Mouse (Mus musculus): ENCODE data around the gene Haspin. TPM values are rescaled to one million over a fixed set of nuclear protein-coding genes. Genes with fewer than 3 reads are reported as not detected.
A peak's percentile ranks its signal among the peaks of the same experiment; 100 is the strongest.

The Haspin gene
- polyA plus RNA-seq, 1 experiment from 2014 or later: 7.9 TPM

GRCm38 (mm10) chr11:73160811-73161200 is 22.7 kb upstream of the Haspin start:
- H3K9ac ChIP-seq (ENCODE audit: low read length): peak overlapping the region; percentile 76
- H3K36me3 ChIP-seq (ENCODE audit: control insufficient read depth, insufficient read depth, low read length): no peaks in the 10 kb centered on the region
- ATAC-seq (ENCODE audit: insufficient number of reproducible peaks, insufficient read depth, low FRiP score, low read depth): peak; percentile 58
- H3K27ac ChIP-seq (replicated peaks in 1 of 2; ENCODE audit: control insufficient read depth in 1 of 2, insufficient read depth in 1 of 2, low read depth in 2 of 2, low read length in 2 of 2): peak overlapping the region; percentile 11 to 67; a peak in 3 of 4 replicates
- H3K27me3 ChIP-seq (ENCODE audit: control insufficient read depth, insufficient read depth, low read length): peaks cover 16% of the 10 kb centered on the region
- H3K4me1 ChIP-seq (ENCODE audit: control insufficient read depth in 2 of 2, insufficient read depth in 2 of 2, low read length in 2 of 2): peaks cover 3 to 17% of the 10 kb centered on the region in 2 experiments
- no peaks in the 10 kb centered on the region for H3K9me3 ChIP-seq (ENCODE audit: control insufficient read depth, low read length)
- WGBS: 9% methylated on average over 6 of the region's 6 CpGs
- peak overlapping the region; percentile 94 for H3K4me2 ChIP-seq (ENCODE audit: low read length)
- peak overlapping the region; percentile 43 to 55 for H3K4me3 ChIP-seq (ENCODE audit: control insufficient read depth in 1 of 2, insufficient read depth in 1 of 2, low read depth in 1 of 2, low read length in 2 of 2)

GRCm38 (mm10) chr11:73159957-73160810 is 22.1 kb upstream of the Haspin start, which contains the start of gene P2rx5:
Gene P2rx5 (plus strand): TSS chr11:73160421.
- Histone ChIP-seq H3K9me3 (ENCODE audit: control insufficient read depth, low read length) (no peaks in the 10 kb centered on the region), H3K27me3 (ENCODE audit: control insufficient read depth, insufficient read depth, low read length) (peaks cover 16% of the 10 kb centered on the region), H3K9ac (ENCODE audit: low read length) (peak within 1 kb of the TSS; percentile 76), H3K4me2 (ENCODE audit: low read length) (peak within 1 kb of the TSS; percentile 94), H3K27ac (replicated peaks in 1 of 2; ENCODE audit: control insufficient read depth in 1 of 2, insufficient read depth in 1 of 2, low read depth in 2 of 2, low read length in 2 of 2) (peak within 1 kb of the TSS; percentile 11 to 67; a peak in 3 of 4 replicates), H3K36me3 (ENCODE audit: control insufficient read depth, insufficient read depth, low read length) (no peaks in the 10 kb centered on the region), H3K4me3 (ENCODE audit: control insufficient read depth in 1 of 2, insufficient read depth in 1 of 2, low read depth in 1 of 2, low read length in 2 of 2) (peak within 1 kb of the TSS; percentile 43 to 55), H3K4me1 (ENCODE audit: control insufficient read depth in 2 of 2, insufficient read depth in 2 of 2, low read length in 2 of 2) (peaks cover 3 to 17% of the 10 kb centered on the region in 2 experiments)
- peak; percentile 72 for ATAC-seq (ENCODE audit: insufficient number of reproducible peaks, insufficient read depth, low FRiP score, low read depth)
- 3% methylated on average over 49 of the region's 49 CpGs for WGBS

- no peaks in the 10 kb centered on the region for H3K36me3 ChIP-seq (ENCODE audit: control insufficient read depth, insufficient read depth, low read length)
- H3K9me3 ChIP-seq (ENCODE audit: control insufficient read depth, low read length): no peaks in the 10 kb centered on the region
- no peak overlapping the region for H3K4me3 ChIP-seq (ENCODE audit: control insufficient read depth in 1 of 2, insufficient read depth in 1 of 2, low read depth in 1 of 2, low read length in 2 of 2)
- WGBS: 70% methylated on average over 6 of the region's 6 CpGs
- peaks cover 0 to 5% of the 10 kb centered on the region in 2 experiments; a peak in 1 of 4 replicates for H3K4me1 ChIP-seq (ENCODE audit: control insufficient read depth in 2 of 2, insufficient read depth in 2 of 2, low read length in 2 of 2)
- peaks cover 14% of the 10 kb centered on the region for H3K27me3 ChIP-seq (ENCODE audit: control insufficient read depth, insufficient read depth, low read length)
- no peak overlapping the region for H3K9ac ChIP-seq (ENCODE audit: low read length)
- H3K27ac ChIP-seq (replicated peaks in 1 of 2; ENCODE audit: control insufficient read depth in 1 of 2, insufficient read depth in 1 of 2, low read depth in 2 of 2, low read length in 2 of 2): no peak overlapping the region
- H3K4me2 ChIP-seq (ENCODE audit: low read length): no peak overlapping the region
- no peak for ATAC-seq (ENCODE audit: insufficient number of reproducible peaks, insufficient read depth, low FRiP score, low read depth)
These were observed 17.0 kb upstream of the Haspin start for GRCm38 (mm10) chr11:73155071-73155470.

GRCm38 (mm10) chr11:73148209-73148608 is 10.1 kb upstream of the Haspin start:
- Histone ChIP-seq H3K36me3 (ENCODE audit: control insufficient read depth, insufficient read depth, low read length) (no peaks in the 10 kb centered on the region), H3K9ac (ENCODE audit: low read length) (no peak overlapping the region), H3K4me1 (ENCODE audit: control insufficient read depth in 2 of 2, insufficient read depth in 2 of 2, low read length in 2 of 2) (peaks cover 0 to 7% of the 10 kb centered on the region in 2 experiments; a peak in 2 of 4 replicates), H3K4me2 (ENCODE audit: low read length) (no peak overlapping the region), H3K9me3 (ENCODE audit: control insufficient read depth, low read length) (no peaks in the 10 kb centered on the region), H3K27ac (replicated peaks in 1 of 2; ENCODE audit: control insufficient read depth in 1 of 2, insufficient read depth in 1 of 2, low read depth in 2 of 2, low read length in 2 of 2) (no peak overlapping the region), H3K27me3 (ENCODE audit: control insufficient read depth, insufficient read depth, low read length) (no peaks in the 10 kb centered on the region), H3K4me3 (ENCODE audit: control insufficient read depth in 1 of 2, insufficient read depth in 1 of 2, low read depth in 1 of 2, low read length in 2 of 2) (no peak overlapping the region)
- ATAC-seq (ENCODE audit: insufficient number of reproducible peaks, insufficient read depth, low FRiP score, low read depth): no peak
- WGBS: 79% methylated on average over 9 of the region's 9 CpGs

- H3K4me1 ChIP-seq (ENCODE audit: control insufficient read depth in 2 of 2, insufficient read depth in 2 of 2, low read length in 2 of 2): peaks cover 0 to 7% of the 10 kb centered on the region in 2 experiments; a peak in 2 of 4 replicates
- no peak overlapping the region for H3K27ac ChIP-seq (replicated peaks in 1 of 2; ENCODE audit: control insufficient read depth in 1 of 2, insufficient read depth in 1 of 2, low read depth in 2 of 2, low read length in 2 of 2)
- no peak for ATAC-seq (ENCODE audit: insufficient number of reproducible peaks, insufficient read depth, low FRiP score, low read depth)
- H3K4me2 ChIP-seq (ENCODE audit: low read length): no peak overlapping the region
- no peaks in the 10 kb centered on the region for H3K36me3 ChIP-seq (ENCODE audit: control insufficient read depth, insufficient read depth, low read length)
- no peak overlapping the region for H3K4me3 ChIP-seq (ENCODE audit: control insufficient read depth in 1 of 2, insufficient read depth in 1 of 2, low read depth in 1 of 2, low read length in 2 of 2)
- no peak overlapping the region for H3K9ac ChIP-seq (ENCODE audit: low read length)
- no peaks in the 10 kb centered on the region for H3K27me3 ChIP-seq (ENCODE audit: control insufficient read depth, insufficient read depth, low read length)
- 40% methylated on average over 7 of the region's 7 CpGs for WGBS
- H3K9me3 ChIP-seq (ENCODE audit: control insufficient read depth, low read length): no peaks in the 10 kb centered on the region
These were observed 8.9 kb upstream of the Haspin start for GRCm38 (mm10) chr11:73146975-73147365.

GRCm38 (mm10) chr11:73146026-73146974 is 8.2 kb upstream of the Haspin start:
- no peak for ATAC-seq (ENCODE audit: insufficient number of reproducible peaks, insufficient read depth, low FRiP score, low read depth)
- WGBS: 56% methylated on average over 11 of the region's 11 CpGs
- no peak overlapping the region for H3K4me2 ChIP-seq (ENCODE audit: low read length)
- no peak overlapping the region for H3K4me3 ChIP-seq (ENCODE audit: control insufficient read depth in 1 of 2, insufficient read depth in 1 of 2, low read depth in 1 of 2, low read length in 2 of 2)
- H3K4me1 ChIP-seq (ENCODE audit: control insufficient read depth in 2 of 2, insufficient read depth in 2 of 2, low read length in 2 of 2): peaks cover 0 to 7% of the 10 kb centered on the region in 2 experiments; a peak in 2 of 4 replicates
- no peaks in the 10 kb centered on the region for H3K9me3 ChIP-seq (ENCODE audit: control insufficient read depth, low read length)
- H3K36me3 ChIP-seq (ENCODE audit: control insufficient read depth, insufficient read depth, low read length): no peaks in the 10 kb centered on the region
- H3K9ac ChIP-seq (ENCODE audit: low read length): no peak overlapping the region
- H3K27me3 ChIP-seq (ENCODE audit: control insufficient read depth, insufficient read depth, low read length): no peaks in the 10 kb centered on the region
- H3K27ac ChIP-seq (replicated peaks in 1 of 2; ENCODE audit: control insufficient read depth in 1 of 2, insufficient read depth in 1 of 2, low read depth in 2 of 2, low read length in 2 of 2): no peak overlapping the region

- H3K27ac ChIP-seq (replicated peaks in 1 of 2; ENCODE audit: control insufficient read depth in 1 of 2, insufficient read depth in 1 of 2, low read depth in 2 of 2, low read length in 2 of 2): no peak overlapping the region
- no peak for ATAC-seq (ENCODE audit: insufficient number of reproducible peaks, insufficient read depth, low FRiP score, low read depth)
These were observed 6.2 kb upstream of the Haspin start for GRCm38 (mm10) chr11:73144261-73144681.

More at GRCm38 (mm10) chr11:73144261-73144681, 6.2 kb upstream of the Haspin start:
- Histone ChIP-seq H3K4me3 (ENCODE audit: control insufficient read depth in 1 of 2, insufficient read depth in 1 of 2, low read depth in 1 of 2, low read length in 2 of 2) (no peak overlapping the region), H3K27me3 (ENCODE audit: control insufficient read depth, insufficient read depth, low read length) (no peaks in the 10 kb centered on the region), H3K4me1 (ENCODE audit: control insufficient read depth in 2 of 2, insufficient read depth in 2 of 2, low read length in 2 of 2) (peaks cover 0 to 7% of the 10 kb centered on the region in 2 experiments; a peak in 2 of 4 replicates), H3K9me3 (ENCODE audit: control insufficient read depth, low read length) (no peaks in the 10 kb centered on the region), H3K4me2 (ENCODE audit: low read length) (no peak overlapping the region), H3K36me3 (ENCODE audit: control insufficient read depth, insufficient read depth, low read length) (no peaks in the 10 kb centered on the region), H3K9ac (ENCODE audit: low read length) (no peak overlapping the region)
- WGBS: 30% methylated on average over 1 of the region's 1 CpGs

Measured in heart, embryonic 14.5 days (tissue).